Comparison of ENCODE assay signal across 1 mouse cellular context in the genomic region with DNA sequence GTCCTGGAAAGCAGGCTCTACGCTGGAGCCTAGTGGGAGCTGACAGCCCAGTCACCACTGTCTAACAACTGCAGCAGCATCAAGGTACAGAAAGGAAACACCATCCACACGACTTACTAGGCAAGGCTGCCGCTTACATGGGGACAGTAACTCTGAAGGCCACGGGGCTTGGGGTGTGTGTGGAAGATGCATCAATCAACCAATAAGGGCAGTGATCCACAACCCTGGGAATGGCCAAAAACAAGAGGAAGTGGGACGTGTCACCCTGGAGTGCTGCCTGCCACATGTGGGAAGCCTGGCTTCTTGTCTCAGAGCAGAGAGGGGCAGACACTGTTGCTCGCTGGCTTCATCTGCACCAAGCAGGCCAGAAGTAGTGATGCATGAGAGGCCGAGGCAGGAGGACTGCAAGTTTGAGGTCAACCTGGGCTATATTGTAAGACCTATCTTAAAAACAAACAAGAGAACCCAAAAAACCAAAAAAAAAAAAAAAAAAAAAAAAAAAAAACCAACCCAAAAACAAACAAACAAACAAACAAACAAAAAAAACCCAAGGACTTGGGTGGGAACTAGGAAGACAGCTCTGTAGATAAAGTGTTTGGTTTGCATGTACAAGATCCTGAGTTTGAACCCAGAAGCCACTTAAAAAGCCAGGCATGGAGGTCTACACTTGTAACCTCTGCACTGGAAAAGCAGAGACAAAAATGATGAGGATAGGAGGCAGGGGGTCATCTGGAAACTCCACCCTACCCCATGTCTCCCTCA.
TF ChIP-seq lines count a peak whose summit lies in the region.

No protein-coding gene starts in this region.

TF ChIP-seq in ES-E14, 5 proteins besides CTCF, POLR2A, EP300 and RAD21:
- TF ChIP-seq CHD2 (IDR thresholded peaks at IDR 0.05; ENCODE audit: low read depth, low read length) (no peak), ZNF384 (IDR thresholded peaks at IDR 0.05; ENCODE audit: low read depth, low read length) (peak; percentile 75)
